Mouse (Mus musculus) liver (tissue): ENCODE results near the gene Traf7.

Source experiments
- DNase-seq: peaks from one replicate; pipeline ENCODE4 v3.0.0-alpha.2; 2020; ENCODE audit warnings: mixed read lengths

Traf7 gene

DNA sequence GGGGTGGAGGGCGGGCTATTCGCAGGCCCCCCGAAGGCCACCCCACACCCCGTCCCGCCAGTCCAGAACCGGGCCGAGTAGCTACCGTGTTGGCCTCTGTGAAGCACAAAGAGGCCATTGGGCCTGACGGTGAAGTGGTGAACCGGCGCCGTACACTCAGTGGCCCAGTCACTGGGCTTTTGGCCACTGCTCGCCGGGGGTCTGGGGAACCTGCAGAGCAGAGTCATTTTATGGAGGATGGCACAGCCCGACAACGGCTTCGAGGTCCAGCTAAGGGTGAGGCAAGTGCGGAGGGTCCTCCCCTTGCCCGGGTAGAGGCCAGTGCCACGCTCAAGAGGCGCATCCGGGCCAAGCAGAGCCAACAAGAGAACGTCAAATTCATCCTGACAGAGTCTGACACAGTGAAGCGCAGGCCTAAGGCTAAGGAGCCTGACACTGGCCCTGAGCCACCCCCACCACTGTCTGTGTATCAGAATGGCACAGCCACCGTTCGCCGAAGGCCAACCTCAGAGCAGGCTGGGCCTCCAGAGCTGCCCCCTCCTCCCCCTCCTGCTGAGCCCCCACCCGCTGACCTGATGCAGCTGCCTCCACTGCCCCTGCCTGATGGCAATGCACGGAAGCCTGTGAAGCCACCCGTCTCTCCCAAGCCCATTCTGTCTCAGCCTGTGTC, 22.3 kb downstream of the Traf7 start:
- DNase-seq = no peak

DNA sequence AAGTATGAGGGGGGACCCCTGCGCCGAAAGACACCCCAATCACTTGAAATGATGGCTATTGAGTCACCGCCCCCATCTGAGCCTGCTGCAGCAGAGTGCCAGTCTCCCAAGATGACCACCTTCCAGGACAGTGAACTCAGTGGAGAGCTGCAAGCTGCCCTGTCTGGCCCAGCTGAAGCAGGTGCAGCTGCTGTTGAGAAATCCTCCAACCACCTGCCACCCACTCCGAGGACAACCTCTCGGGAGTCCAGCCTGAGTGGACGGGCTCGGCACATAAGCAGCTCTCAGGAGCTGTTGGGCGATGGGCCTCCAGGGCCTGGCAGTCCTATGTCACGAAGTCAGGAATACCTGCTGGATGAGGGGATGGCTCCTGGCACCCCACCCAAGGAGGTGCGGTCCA, 23.7 kb downstream of the Traf7 start:
- no peak for DNase-seq

DNA sequence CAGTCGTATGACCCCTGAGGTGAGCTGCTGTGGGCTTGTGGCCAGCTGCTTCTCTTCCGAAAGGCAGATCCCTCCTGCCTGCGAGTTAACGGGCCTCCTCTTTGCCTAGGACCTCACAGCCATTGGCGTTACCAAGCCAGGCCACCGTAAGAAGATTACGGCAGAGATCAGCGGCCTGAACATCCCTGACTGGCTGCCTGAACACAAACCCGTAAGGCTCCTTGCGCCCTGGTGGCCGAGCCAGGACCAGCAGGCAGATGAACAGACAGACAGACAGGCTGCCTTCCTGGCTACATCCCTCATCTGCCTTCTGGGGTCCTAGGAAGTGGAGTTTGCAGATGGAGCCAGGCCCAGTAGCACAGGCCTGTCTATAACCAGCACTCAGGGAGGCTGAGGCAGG, 25.5 kb downstream of the Traf7 start:
- DNase-seq = no peak

DNA sequence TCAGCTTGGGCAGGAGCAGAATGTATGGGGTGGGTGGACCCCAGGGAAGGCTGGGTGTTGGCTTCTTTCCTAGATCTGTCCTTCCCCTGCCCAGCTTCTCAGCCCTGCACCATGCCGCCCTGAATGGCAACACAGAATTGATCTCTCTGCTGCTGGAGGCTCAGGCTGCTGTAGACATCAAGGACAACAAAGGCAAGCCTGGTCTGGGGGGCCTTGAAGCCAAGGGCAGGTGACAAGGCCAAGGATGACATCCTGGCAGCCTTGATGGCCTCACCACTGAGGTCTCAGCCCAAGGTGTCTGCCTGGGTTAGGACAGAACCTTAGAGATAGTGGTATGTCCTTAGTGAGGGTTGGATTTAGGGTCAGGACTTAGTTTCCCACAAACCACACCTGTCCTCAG, 31.7 kb downstream of the Traf7 start:
- no peak for DNase-seq

DNA sequence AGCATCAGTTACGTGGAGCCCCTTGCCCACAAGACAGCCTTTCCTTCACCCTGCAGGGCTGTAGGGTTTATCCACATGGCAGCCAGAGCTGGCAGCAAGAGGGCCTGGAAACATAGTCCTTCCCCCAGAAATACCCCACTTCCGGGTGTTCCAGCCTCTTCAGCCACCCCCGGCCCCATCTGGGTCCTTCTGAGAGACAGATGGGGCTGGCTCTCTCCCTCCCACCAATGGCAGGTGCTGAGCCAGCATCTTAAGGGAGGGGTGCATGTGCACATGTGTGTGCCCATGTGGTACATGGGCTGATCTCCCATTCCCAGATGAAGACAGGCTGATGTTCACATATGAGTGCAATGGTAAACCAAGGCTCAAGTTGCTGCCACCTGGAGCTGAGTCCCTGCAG, 32.3 kb downstream of the Traf7 start:
- no peak for DNase-seq

DNA sequence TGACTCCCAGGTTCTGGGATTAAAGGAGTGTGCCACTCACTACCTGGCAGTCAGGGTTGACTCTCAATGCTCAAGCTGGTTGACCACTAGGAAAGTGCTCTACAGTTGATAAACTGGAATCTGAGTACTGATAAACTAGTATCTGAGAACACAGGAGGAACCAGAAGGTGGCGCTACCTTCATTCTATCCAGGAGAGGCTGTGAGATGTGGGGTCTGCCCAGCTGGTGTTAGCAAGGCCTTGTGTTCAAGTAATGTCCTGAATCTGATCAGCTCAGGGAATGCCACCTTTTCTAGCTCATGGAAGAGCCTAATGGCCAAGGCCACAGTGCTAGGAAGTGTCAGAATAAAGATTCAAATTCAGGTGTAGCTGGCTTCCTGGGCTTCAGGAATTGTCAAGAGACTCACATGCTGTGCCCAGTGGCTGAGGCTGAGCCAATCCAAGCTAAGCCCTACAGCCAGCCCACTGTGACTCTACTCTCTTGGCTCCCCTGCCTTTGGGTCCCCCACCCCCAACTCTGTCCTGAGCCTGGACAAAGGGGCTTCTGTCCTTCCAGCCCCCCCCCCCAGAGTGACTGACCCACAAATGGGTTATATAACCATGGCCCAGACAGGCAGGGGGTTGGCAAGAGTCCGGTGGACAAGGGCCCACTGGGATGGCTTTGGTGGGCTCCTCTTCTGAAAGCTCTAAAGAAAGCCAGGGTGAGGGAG, 33.0 kb downstream of the Traf7 start:
- peak; percentile 60 for DNase-seq

DNA sequence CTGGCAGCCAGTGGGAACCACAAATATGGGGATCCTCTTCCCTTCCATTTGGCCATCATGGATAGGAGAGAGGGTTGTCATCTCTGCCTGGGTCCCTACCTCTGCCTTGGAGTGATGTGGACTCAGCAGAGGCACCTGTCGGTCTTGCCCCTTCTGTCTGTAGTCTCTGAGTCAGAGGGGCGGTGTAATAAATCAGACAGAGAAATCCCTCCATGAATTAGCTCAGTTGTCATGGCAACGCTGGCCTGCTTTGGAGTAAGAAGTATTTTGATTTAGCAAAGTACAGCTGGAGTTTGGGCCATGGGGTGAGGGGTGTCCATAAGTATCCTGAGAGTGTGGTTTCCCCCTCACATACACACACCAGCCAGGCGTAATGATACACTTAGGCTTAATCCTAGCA, 37.3 kb downstream of the Traf7 start:
- DNase-seq = no peak

DNA sequence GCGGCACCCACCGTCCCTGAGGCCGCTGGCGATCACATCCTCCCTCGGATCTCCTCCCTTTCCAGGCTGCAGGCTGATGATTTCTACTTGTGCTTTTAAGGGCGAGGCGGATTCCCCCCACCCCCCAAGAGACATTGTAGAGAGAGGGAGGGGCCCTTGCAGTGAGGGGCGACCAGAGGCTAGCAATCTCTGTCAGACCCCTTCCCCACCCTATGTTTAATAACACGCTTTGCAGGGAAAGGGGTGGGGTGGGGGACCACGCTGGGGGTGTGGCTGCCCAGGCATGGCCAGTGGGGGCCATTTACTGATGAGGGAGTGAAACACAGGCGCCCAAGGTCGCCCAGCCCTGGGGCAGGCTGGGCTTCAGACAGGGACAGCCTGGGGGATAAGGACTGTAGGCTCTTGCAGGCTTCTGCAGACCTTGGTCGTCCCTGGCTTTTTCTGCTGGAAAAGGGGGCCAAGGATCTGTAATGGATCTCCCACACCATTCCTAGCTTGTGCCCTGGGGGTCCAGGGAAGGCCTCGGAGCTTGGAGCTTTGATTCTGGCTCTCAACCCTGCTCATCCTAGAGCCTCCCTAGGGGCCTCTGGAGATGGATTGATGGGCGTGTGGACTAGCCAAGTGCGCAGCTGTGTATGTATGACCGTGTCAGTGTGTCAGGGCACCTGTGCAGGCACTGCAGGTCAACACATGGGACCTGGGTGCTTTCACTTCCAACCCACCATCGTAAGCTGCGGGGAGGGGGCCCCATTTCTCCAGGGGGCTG, 38.3 kb downstream of the Traf7 start:
- DNase-seq = no peak

DNA sequence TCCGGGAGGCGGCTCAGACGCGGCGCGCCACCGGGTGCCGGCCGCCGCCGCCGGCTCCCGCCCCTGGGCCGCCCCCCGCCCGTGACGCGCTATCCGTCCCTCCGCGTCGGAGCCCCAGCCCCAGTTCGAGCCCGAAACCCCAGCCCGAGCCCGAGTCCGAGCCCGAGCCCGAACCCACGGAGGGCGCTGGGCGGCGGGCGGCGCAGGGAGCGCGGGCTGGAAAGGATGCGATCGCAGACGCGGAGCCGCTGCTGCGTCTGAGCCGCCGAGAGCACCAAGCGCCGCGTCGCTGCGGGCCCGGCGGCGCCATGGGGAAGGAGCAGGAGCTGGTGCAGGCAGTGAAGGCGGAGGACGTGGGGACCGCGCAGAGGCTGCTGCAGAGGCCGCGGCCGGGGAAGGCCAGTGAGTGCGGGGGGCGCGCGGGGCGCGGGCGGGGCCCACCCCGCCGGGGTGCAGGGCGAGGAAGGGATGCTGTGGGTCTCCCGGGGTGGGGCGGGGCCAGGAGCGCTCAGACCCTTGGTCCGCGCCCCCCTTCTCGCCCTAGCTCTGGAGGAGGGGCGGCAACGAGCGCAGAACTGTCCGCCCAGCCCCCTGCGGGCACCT, 39.0 kb downstream of the Traf7 start:
- DNase-seq = no peak

DNA sequence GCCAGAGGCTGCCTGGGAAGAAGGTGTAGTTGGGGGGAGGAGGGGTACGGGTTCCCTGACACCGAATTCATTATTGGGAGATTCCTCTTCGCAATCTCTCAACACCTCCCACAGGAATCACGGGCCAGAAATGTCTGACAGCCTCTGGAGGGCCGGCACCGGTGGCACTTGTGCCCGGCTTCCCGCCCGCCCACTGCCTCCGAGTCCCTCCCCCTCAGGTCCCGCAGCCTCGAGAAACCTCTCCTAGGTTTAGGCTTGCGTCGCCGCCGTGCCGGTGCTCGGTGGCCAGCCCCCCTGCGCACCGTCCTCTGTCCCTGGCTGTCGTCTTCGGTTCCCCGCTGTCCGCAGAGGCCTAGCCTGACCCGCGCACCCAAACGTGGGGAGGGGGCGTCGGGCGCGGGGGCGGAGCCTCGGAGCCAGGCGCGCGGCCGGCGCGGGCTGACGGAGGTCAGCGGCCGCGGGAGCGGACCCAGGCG, 39.5 kb downstream of the Traf7 start, which contains the start of gene Caskin1:
Caskin1 (plus strand) TSS at position 416 of the 476 bp plus-strand sequence.
- no peak for DNase-seq

DNA sequence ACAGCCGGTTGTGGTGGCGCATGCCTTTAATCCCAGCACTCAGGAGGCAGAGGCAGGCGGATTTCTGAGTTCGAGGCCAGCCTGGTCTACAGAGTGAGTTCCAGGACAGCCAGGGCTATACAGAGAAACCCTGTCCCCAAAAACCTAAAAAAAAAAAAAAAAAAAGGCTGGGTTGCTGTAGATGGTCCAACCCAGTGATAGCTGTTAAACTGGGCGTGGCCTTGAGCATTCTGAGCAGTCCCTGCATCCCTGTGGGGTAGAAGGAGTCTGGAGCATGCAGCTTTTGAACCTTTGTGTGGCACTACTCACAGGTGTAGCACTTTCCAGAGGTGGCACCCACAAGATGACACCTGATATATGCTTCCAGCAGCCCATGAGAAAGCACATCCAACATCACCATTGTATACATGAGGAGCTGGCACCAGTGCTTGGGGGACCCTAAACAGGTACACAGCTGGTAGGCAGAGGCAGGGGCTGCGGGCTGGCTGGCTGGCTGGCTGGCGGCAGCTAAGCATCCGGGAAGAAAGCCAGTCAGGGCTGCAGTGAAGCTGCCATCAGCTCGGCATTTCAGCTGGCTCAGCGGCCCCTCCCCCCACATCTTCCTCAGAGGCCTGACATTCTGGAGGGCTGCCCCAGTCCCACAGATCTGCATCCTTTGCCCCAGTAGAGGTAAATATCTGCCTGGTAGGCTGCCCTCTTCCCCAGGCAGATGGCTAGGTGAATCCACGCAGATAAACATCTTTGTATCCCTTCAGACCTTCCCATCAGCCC, 42.5 kb downstream of the Traf7 start:
- no peak for DNase-seq

DNA sequence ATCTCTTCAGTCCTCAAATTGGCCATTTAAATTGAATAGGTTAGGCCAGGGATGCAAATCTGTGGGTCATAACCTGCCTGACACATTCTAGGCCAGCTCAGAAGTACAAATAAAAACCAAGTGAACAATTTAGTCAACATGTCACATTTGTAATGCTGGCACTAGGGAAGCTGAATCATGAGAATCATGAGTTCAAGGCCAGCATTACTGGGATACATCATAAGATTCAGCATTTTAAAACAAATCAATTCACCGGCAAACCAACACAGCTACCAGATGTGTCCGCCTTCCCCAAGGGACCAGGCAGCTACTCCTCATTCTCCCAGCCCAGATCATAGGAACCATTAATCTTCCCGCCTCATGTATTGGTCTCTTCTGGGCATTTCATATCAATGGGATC, 44.2 kb downstream of the Traf7 start:
- no peak for DNase-seq

DNA sequence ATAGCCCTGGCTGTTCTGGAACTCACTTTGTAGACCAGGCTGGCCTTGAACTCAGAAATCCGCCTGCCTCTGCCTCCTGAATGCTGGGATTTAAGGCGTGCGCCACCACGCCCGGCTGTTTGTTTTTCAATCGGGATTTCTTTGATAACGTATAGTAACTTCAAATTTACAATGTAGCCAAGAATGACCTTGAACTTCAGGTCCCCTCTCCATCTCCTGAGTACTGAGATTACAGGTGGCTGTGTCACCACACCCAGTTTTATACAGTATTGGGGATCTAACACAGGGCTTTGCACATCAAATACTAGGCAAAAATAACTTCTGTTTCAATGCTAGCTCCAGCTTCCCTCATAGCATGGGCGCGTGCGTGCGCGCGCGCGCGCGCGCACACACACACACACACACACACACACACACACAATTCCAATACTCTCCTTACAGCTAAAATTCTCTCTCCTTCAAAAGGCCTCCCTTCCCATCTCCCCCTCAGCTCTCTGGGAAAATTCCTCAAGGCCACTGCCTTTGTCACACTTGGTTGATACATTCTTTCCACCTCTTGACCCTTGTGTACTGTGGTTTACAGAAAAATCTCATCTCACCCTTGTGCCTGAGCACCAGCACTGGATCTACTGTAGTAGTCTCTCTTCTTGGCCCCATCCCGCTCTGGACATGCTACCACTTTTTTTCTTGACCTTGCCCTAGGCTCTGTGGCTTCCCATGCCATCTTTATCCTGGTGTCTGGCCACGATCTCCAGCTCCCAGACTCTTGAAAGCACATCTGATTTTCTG, 46.5 kb downstream of the Traf7 start:
- DNase-seq = no peak

DNA sequence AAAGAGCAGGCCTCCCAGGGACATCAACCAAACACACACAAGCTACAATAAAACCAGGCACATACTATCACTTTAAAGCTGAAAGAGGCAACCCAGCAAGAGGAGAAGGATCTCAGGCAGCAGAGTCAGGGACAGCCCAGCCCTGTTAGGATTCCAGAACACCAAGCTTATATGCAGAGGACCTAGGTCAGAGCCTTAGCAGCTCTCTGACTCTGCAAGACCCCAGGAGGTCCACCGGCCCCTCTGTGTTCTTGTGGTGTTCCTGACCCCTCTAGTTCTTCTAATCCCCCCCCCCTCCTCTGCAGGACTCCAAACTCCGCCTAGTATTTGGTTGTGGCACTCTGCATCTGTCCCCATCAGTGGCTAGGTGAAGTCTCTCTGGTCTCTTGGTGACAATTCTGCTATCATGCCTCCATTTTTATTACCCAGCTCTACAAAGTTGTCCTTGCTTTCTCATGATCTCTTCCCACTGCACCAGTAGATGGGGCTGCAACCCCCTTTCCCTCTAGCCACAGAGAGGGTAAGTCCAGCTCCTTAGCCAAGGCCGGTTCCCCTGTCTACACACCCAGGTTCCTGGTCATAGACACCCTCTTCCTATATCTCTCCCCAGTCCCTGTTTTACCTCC, 47.4 kb downstream of the Traf7 start:
- no peak for DNase-seq

DNA sequence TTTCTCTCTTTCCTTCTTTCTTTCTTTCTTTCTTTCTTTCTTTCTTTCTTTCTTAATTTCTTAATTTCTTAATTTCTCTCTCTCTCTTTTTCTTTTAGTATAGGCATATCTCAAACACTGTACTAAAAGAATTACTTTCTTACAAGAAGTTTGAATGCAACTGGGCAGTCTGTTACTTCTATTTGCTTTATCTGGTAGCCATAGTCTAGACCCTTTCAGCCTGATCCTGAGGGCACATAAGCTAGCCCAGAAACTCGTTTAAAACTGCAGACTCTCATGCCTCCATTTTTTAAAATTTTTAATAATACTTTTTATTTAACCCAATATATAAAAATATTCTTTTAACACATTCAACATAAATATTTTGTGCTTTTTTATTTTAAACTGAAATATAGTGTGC, 48.3 kb downstream of the Traf7 start:
- DNase-seq = no peak

DNA sequence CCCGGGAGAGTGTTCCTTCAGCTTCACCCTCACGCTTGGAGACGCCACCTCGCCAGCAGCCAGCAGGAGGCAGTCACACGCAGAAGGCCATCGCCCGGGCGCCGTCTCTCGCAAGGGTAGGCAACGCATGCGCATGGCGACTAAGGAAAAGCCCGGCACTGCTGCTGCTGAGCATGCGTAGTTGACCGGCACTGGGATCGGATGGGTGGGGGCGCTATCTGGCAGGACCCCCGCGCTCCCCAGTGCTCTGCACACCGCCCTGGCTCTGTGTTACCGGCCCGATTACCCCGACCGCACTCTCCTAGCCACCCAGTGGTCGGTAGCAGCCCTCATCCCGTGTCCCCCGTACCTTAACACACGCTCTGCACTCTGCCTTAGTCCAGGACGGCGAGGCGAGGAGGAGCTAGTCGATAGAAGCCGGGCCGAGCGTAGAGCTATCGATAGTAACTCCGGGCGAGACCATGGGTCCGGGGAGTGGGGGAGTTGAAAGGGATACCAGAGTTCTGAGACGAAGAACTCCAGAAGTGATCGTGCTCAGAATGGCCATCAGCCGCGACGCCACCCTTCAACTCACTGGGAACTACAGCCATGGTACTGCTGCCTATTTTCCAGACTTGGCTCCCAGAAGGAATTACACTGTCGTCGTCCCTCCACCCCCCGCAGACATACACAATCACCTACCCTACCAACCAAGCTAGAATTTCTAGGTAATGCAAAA, 48.9 kb downstream of the Traf7 start, which contains the start of gene Mlst8:
Mlst8 (minus strand) TSS at position 416 of the 718 bp plus-strand sequence.
- DNase-seq = peak; percentile 97

DNA sequence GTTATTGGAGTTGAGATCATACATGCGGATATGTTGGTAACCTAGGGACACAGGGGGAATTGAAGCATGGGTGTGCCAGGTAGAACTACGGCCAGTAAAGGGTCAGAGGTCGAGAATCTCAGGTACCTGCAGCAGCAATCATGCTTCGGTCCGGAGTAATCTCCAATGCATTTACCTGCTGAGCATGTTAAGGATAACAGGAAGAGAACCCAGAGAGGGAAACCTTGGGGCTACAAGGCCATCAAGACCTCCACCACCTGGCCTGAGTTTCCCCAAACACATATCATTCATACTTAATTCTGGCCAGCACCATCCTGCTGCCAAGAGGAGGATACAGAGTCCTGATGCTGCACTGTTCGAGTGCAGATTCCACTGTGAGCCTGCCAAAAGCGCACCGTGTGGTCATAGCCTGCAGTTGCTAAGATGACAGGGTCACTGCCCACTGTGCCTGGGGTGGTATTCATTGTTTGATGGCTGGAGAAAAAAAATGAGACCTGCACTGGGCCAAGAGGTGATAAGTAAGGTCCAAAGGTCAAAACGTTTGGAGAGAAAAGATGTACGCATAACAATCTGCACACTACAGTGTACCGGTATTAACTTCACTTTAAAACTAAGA, 49.6 kb downstream of the Traf7 start:
- no peak for DNase-seq

DNA sequence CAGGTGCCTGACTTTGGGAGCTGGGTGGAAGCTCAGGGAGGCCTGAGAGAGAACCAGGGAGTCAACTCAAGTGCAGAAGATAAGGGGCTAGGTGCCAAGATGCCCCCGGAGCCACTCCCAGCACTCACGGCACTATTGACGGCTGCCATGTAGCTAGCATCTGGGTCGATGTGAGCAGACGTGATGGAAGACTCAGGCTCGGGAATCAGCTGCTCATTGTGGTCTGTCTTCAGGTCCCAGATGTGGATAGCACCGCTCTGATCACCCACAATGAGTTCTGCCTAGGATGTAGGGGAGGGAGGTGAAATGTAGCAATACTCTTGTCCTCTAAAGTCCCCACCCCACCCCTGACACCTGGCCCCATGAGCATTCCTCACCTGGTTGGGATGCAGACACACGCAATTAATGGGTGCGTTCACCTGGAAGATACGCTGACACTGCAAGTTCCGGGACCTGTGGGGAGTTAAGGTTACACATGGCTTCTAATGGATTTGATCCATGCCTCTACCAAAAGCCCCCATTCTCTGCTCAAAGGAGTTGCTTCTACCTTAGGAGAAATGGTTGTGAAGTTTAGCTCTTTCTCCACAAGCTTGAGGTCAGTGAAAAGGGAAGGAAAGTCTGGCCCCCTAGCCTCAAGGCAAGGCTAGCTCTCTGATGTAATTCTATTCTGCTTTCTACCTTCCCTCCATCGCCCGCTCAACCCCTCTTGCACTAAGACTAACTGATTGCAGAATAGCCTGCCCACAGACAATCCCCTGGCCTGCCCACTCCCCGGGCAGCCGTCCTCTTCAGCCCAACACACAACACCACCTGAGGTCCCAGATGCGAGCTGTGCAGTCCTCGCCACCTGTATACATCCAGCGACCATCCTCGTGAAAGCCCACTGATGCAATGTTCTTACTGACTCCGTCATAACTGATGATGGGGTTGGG, 50.4 kb downstream of the Traf7 start:
- no peak for DNase-seq
